Mouse (Mus musculus) heart, adult 8-10 months (tissue): ENCODE measurements around the gene Hdac1. TPM values are rescaled to one million over a fixed set of nuclear protein-coding genes. Genes with fewer than 3 reads are reported as not detected.

Source experiments
- DNase-seq: peaks from one replicate; pipeline ENCODE4 v3.0.0; 2022; ENCODE audit warnings: low spot score
- microRNA-seq: library from miRNA; unstranded; fragments of <30 nt; microRNA quantifications from one replicate; pipeline ENCODE4 v1.2.0, GENCODE M21; 2022
- total RNA-seq, 4 experiments: library from RNA; stranded (reverse); gene quantifications; 2 replicates each; pipeline ENCODE4 v1.2.4; 2022

Gene Hdac1
- total RNA-seq, 4 experiments from 2014 or later = 11.4 to 15.0 (median 12.8) TPM

DNA sequence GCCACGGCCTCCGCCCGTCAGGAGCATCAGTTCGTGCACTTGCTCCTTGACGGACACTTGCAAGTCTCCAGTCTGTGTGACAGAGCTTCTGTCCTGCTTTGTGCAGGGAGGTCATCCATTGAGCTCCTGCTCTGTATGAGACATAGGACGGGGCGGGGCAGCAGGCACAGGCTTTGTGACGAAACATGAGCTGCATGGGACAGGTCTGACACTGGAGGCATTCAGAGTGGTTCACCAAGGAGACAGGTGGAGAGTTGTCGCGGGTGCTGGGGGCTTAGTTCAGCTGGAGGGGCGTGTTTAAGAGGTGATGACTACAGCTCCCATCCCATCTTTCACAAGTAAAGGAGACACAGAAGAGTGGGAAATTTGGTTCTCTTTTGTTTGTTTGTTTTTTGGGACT is 66.5 kb downstream of the Hdac1 start:
- no peak for DNase-seq

Small RNA genes lying within 50 kb of the gene (microRNA-seq; reads per million reads assigned to microRNA genes)
- not detected for gene Mir8119

Other genes starting within 250 kb of the Hdac1 start
- gene Rbbp4, start 207.3 kb downstream of the Hdac1 start, total RNA-seq = 10 to 100 TPM; 57.2 to 73.7 (median 65.6) TPM
- 10 to 100 TPM; 20.6 to 30.7 (median 27.4) TPM for gene Zbtb8os, start 207.0 kb downstream of the Hdac1 start, total RNA-seq
- gene Zbtb8a, start 164.6 kb downstream of the Hdac1 start, total RNA-seq = 1 to 10 TPM; 2.1 to 3.7 (median 3.1) TPM
- gene Zbtb8b, start 101.9 kb downstream of the Hdac1 start, total RNA-seq = under 1 TPM; 0.09 to 0.14 (median 0.09) TPM
- gene Bsdc1, start 81.1 kb downstream of the Hdac1 start, total RNA-seq = 10 to 100 TPM; 50.3 to 54.6 (median 53.3) TPM
- gene Tssk3, start 51.7 kb downstream of the Hdac1 start, total RNA-seq = not detected
- not detected for gene Fam229a, start 51.5 kb downstream of the Hdac1 start, total RNA-seq
- gene Marcksl1, start 29.1 kb downstream of the Hdac1 start, total RNA-seq = 1 to 10 TPM; 2.3 to 3.3 (median 3.2) TPM
- gene Lck, start 30.9 kb upstream of the Hdac1 start, total RNA-seq = 1 to 10 TPM in 1 of 4 experiments, under 1 TPM in 2, not detected in 1; 0.14 to 1.3 (median 0.53) TPM
- gene Fam167b, start 35.8 kb upstream of the Hdac1 start, total RNA-seq = under 1 TPM in 2 of 4 experiments, not detected in 2; 0.35 to 0.55 TPM
- gene Eif3i, start 57.9 kb upstream of the Hdac1 start, total RNA-seq = 100 to 1,000 TPM; 118 to 136 (median 130) TPM
- 10 to 100 TPM; 40.4 to 44.9 (median 42.0) TPM for gene Tmem234, start 58.0 kb upstream of the Hdac1 start, total RNA-seq
- gene Dcdc2b, start 71.5 kb upstream of the Hdac1 start, total RNA-seq = 1 to 10 TPM in 2 of 4 experiments, under 1 TPM in 2; 0.32 to 1.2 (median 0.82) TPM
- 10 to 100 TPM; 14.6 to 22.9 (median 19.0) TPM for gene Iqcc, start 76.4 kb upstream of the Hdac1 start, total RNA-seq
- gene Ccdc28b, start 81.2 kb upstream of the Hdac1 start, total RNA-seq = 10 to 100 TPM; 11.9 to 20.3 (median 14.6) TPM
- gene Txlna, start 98.4 kb upstream of the Hdac1 start, total RNA-seq = 10 to 100 TPM; 23.2 to 30.1 (median 25.8) TPM
- gene Kpna6, start 130.1 kb upstream of the Hdac1 start, total RNA-seq = 10 to 100 TPM; 59.7 to 77.9 (median 72.2) TPM
- gene Tmem39b, start 154.1 kb upstream of the Hdac1 start, total RNA-seq = 1 to 10 TPM; 3.8 to 5.7 (median 5.3) TPM
- 10 to 100 TPM; 33.9 to 38.6 (median 37.7) TPM for gene Khdrbs1, start 199.6 kb upstream of the Hdac1 start, total RNA-seq